Mouse (Mus musculus): ENCODE results near the gene Cep89. TPM values are rescaled to one million over a fixed set of nuclear protein-coding genes. Genes with fewer than 3 reads are reported as not detected.
A peak's percentile ranks its signal among the peaks of the same experiment; 100 is the strongest.

Gene Cep89
- total RNA-seq, 2 experiments from 2014 or later, result 5.5 to 6.6 TPM

- DNase-seq, result no peak
Observed at GRCm38 (mm10) chr7:35382706-35383353, 14.0 kb upstream of the Cep89 start.

GRCm38 (mm10) chr7:35386525-35386952 lies 10.3 kb upstream of the Cep89 start:
- DNase-seq, result peak; percentile 11

GRCm38 (mm10) chr7:35388694-35389093 lies 8.1 kb upstream of the Cep89 start:
- no peak for DNase-seq

DNA sequence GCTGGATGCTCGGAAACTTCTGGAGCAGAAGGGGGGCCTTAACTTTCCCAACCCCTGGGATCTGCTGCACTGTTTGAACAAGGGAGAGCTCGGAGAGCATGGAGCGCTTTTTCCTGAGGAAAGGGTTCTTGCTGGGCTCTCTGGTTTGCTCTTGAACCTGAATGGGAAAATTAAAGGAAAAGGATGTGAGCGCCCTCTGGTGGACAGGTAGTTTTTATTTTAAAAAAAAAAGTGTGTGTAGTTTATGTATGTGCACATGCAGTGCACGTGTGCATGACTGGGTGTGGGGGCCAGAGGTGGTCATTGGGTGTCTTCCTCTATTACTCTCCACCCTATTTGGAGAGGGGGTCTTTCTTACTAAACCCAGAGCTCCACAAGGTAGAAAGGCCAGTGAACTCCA lies 3.9 kb upstream of the Cep89 start:
- no peak for DNase-seq

- DNase-seq, result peak; percentile 14
Observed at GRCm38 (mm10) chr7:35395734-35396456, 940 bp upstream of the Cep89 start.

- no peak for DNase-seq
Observed at GRCm38 (mm10) chr7:35401169-35401568, 4.3 kb downstream of the Cep89 start.

- no peak for DNase-seq
Observed at GRCm38 (mm10) chr7:35415226-35415625, 18.4 kb downstream of the Cep89 start.

- DNase-seq, result no peak
Observed at GRCm38 (mm10) chr7:35415801-35416653, 19.2 kb downstream of the Cep89 start.

- no peak for DNase-seq
Observed at GRCm38 (mm10) chr7:35416654-35416948, 19.8 kb downstream of the Cep89 start.

- DNase-seq, result no peak
Observed at GRCm38 (mm10) chr7:35423071-35423470, 26.2 kb downstream of the Cep89 start.

DNA sequence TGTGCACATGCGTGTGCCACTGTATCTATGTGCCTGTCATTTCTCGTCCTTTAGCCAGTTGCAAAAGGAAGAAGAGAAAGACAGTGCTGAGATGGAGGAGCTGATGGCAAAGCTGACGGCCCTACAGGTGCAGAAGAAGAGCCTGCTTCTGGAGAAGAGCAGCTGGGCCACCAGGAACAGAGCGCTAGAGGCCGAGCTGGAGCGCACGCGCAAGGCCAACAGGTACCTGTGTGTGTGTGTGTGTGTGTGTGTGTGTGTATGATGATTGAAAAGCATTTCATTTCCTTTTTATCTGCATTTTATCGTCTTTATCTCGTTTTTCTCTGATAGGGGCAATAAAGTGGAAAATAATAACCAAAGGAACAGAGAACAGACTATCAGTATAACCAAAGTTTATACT lies 31.3 kb downstream of the Cep89 start:
- DNase-seq, result no peak

DNA sequence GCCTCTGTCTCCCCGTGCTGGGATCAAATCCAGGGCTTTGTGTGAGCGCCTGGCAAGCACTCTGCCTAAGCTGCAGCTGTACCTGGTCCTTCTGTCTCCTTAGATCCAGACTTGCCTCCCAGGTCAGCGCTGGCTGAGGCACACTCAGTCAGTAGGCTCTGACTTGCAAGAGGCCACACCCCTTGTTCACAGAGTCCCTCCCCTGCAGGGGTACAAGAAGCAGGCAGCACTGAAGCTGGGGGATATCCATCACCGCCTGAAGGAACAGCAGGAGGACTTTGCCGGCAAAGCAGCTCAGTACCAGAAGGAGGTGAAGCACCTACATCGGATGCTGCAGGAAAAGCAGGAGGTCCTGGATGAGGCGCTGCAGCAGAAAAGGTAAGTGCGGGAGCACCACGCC lies 38.4 kb downstream of the Cep89 start:
- no peak for DNase-seq

GRCm38 (mm10) chr7:35447501-35447900 lies 50.7 kb downstream of the Cep89 start:
- no peak for DNase-seq

- DNase-seq, result no peak
Observed at GRCm38 (mm10) chr7:35447996-35448846, 51.4 kb downstream of the Cep89 start, which contains the start of gene Slc7a9. Gene Slc7a9 (plus strand): TSS chr7:35448796.

GRCm38 (mm10) chr7:35448867-35449266 lies 52.0 kb downstream of the Cep89 start:
- no peak for DNase-seq

GRCm38 (mm10) chr7:35456091-35456814 lies 59.4 kb downstream of the Cep89 start:
- DNase-seq, result no peak

DNA sequence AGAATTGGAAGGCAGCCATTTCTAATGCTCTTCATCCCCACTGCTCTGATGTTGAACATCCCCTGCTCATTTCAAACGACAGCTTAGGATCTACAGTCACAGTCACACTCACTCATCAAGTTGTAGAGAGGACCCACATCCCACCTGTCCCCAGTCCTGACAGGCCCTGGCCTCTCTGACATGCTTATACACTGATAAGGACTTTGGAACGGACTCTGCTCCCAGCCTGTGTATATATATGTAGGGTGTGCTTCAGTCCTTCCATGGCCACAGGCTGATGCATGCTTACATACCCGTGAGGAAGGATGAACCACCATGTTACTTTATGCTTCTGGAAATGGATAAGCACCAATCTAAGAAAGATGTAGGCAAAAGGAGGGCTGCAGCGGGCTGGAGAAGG lies 64.1 kb downstream of the Cep89 start:
- DNase-seq, result no peak

DNA sequence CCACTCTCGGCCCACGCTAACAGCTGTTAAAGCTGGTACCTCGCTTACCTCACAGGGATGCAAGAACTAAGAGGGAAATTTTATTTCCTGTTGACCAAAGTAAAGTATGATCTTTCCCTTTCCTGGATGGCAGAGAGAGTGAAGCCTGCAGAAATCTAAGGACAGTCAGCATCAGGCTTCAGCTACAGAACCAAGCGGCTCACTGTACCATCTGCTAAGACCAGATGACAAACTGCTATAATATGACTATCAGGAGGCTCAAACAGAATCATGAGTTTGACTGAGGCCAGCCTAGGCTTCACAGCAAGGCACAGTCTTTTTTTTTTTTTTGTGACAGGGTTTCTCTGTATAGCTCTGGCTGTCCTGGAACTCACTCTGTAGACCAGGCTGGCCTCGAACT lies 68.2 kb downstream of the Cep89 start:
- DNase-seq, result no peak

GRCm38 (mm10) chr7:35467856-35468255 lies 71.0 kb downstream of the Cep89 start:
- no peak for DNase-seq

DNA sequence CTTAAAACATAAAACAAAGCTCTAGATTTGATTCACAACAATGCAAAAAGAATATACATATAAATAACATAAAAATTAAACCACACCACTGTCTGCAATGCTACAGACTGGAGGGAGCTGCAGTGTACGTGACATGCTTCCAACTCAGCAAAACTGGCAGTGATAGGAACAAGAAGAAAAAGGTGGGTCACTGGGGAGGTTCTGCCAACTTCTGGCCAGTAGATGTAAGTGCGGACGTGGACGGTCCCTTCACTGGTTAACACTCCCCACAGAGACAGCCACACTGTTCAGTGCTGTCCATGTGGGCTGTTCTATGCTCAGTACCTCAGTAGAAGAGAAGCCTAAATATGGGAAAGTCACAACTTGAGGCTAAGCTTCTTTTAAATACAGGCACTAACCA lies 74.0 kb downstream of the Cep89 start:
- DNase-seq, result no peak

GRCm38 (mm10) chr7:35476457-35476856 lies 79.6 kb downstream of the Cep89 start:
- DNase-seq, result no peak

DNA sequence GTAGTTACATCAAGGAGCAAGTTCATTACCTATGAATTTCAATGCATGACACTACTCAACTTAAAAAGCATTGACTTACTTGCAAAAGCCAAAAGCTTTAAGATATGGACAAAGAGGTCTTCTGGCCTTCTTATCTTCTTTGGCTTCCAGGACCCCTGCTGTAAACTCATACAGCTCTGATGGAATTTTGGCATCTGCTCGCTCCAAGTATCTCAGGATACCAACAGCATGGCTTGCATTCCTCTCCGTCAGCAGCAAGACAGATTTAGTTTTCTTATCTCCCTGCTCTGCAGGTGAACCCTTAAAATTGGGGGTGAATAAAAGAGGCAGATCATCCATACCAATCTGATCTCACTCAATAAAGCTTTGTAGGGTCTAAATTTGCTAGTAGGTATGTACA lies 88.3 kb downstream of the Cep89 start:
- no peak for DNase-seq
